Mouse (Mus musculus) limb, embryonic 14.5 days (tissue): ENCODE measurements around the gene C6. TPM values are rescaled to one million over a fixed set of nuclear protein-coding genes. Genes with fewer than 3 reads are reported as not detected.

Experiments
- ATAC-seq: fragments of 200-750 bp; cut with Nextera tagmentation; 2 replicates; pipeline ENCODE4 v1.8.0; 2017; ENCODE audit warnings: low read depth, moderate number of reproducible peaks, moderate TSS enrichment; ENCODE audit not compliant: low FRiP score
- DNase-seq: peaks from one replicate; pipeline ENCODE4 v3.0.0-alpha.2; 2015; ENCODE audit warnings: low spot score
- H3K27ac ChIP-seq: fragments of 300-500 bp; sonication (generic); replicated peaks from 2 replicates; pipeline ENCODE4 v1.5.1; 2014; ENCODE audit warnings: low read depth, mild to moderate bottlenecking, low read length, moderate library complexity, mixed read lengths
- H3K27me3 ChIP-seq: fragments of 300-500 bp; sonication (generic); 2 replicates; pipeline ENCODE4 v1.6.1; 2014; ENCODE audit warnings: low read length, mixed read lengths; ENCODE audit not compliant: control insufficient read depth, insufficient read depth
- H3K36me3 ChIP-seq: fragments of 300-500 bp; sonication (generic); 2 replicates; pipeline ENCODE4 v1.6.1; 2014; ENCODE audit warnings: mild to moderate bottlenecking, low read length, moderate library complexity, mixed read lengths; ENCODE audit not compliant: control insufficient read depth, insufficient read depth
- H3K4me1 ChIP-seq: fragments of 300-500 bp; sonication (generic); 2 replicates; pipeline ENCODE4 v1.6.1; 2014; ENCODE audit warnings: antibody characterized with exemption, low read length, mixed read lengths; ENCODE audit not compliant: control insufficient read depth, insufficient read depth
- H3K4me2 ChIP-seq: fragments of 300-500 bp; sonication (generic); replicated peaks from 2 replicates; pipeline ENCODE4 v1.6.1; 2014; ENCODE audit warnings: low read depth, mild to moderate bottlenecking, low read length, moderate library complexity; ENCODE audit not compliant: severe bottlenecking
- H3K4me3 ChIP-seq: fragments of 300-500 bp; sonication (generic); replicated peaks from 2 replicates; pipeline ENCODE4 v1.5.1; 2014; ENCODE audit warnings: low read length
- H3K9ac ChIP-seq: fragments of 300-500 bp; sonication (generic); 2 replicates; pipeline ENCODE4 v1.6.1; 2014; ENCODE audit warnings: mild to moderate bottlenecking, low read depth, low read length, moderate library complexity; ENCODE audit not compliant: severe bottlenecking
- H3K9me3 ChIP-seq: fragments of 300-500 bp; sonication (generic); 2 replicates; pipeline ENCODE4 v1.6.1; 2016; ENCODE audit warnings: low read length; ENCODE audit not compliant: control insufficient read depth
- POLR2A ChIP-seq: fragments of 200-500 bp; IDR thresholded peaks from 2 replicates; pipeline ENCODE4 v1.8.0; 2012; ENCODE audit warnings: inconsistent platforms, mild to moderate bottlenecking, moderate library complexity, borderline replicate concordance; ENCODE audit not compliant: insufficient read depth, insufficient read length; ENCODE audit errors: extremely low read depth
- WGBS: fragments of 180-500 bp; shearing (Covaris S2); extraction: QIAGEN DNeasy Blood & Tissue Kit; methylation state at CpG from one replicate; pipeline ENCODE4 v1.1.7; 2014; 5-methylcytosine and 5-hydroxymethylcytosine counted together
- polyA plus RNA-seq, 2 experiments: library from polyadenylated mRNA; depleted of rRNA in 1 of 2; stranded (reverse) in 1 of 2; unstranded in 1 of 2; fragments of >200 nt; fragmentation: Nextera tagmentation in 1 of 2; extraction: Ambion mirVana in 1 of 2; gene quantifications; 2 replicates each; pipeline versions ENCODE4 v1.2.1 to v1.2.3; 2012 to 2014

Gene C6
- polyA plus RNA-seq, 2 experiments = 0.14 to 0.34 TPM

GRCm38 (mm10) chr15:4816752-4817493 is 89.9 kb downstream of the C6 start:
- DNase-seq = peak; percentile 28
- ATAC-seq = peak; percentile 80

GRCm38 (mm10) chr15:4818437-4818836 is 91.5 kb downstream of the C6 start:
- TF ChIP-seq POLR2A = no peak
- no peak for ATAC-seq
- no peaks in the 10 kb centered on the region for H3K4me1 ChIP-seq
- no peak overlapping the region for H3K9ac ChIP-seq
- H3K4me2 ChIP-seq = no peak overlapping the region
- H3K27me3 ChIP-seq = no peaks in the 10 kb centered on the region
- WGBS = 49% methylated on average over 3 of the region's 3 CpGs
- H3K9me3 ChIP-seq = no peaks in the 10 kb centered on the region
- DNase-seq = no peak
- H3K36me3 ChIP-seq = no peaks in the 10 kb centered on the region
- H3K27ac ChIP-seq = no peak overlapping the region
- H3K4me3 ChIP-seq = no peak overlapping the region

More at GRCm38 (mm10) chr15:4816752-4817493, 89.9 kb downstream of the C6 start:
- H3K4me3 ChIP-seq = no peak overlapping the region
- no peaks in the 10 kb centered on the region for H3K27me3 ChIP-seq
- 76% methylated on average over 10 of the region's 10 CpGs for WGBS
- no peak overlapping the region for H3K27ac ChIP-seq
- no peak overlapping the region for H3K9ac ChIP-seq
- H3K36me3 ChIP-seq = no peaks in the 10 kb centered on the region
- H3K4me2 ChIP-seq = no peak overlapping the region
- H3K9me3 ChIP-seq = no peaks in the 10 kb centered on the region
- H3K4me1 ChIP-seq = no peaks in the 10 kb centered on the region
- no peak for TF ChIP-seq POLR2A

GRCm38 (mm10) chr15:4821161-4821560 is 94.2 kb downstream of the C6 start:
- Histone ChIP-seq H3K4me1 (no peaks in the 10 kb centered on the region), H3K27me3 (no peaks in the 10 kb centered on the region), H3K27ac (no peak overlapping the region), H3K4me3 (no peak overlapping the region), H3K4me2 (no peak overlapping the region), H3K9me3 (no peaks in the 10 kb centered on the region), H3K36me3 (no peaks in the 10 kb centered on the region), H3K9ac (no peak overlapping the region)
- ATAC-seq = no peak
- TF ChIP-seq POLR2A = no peak
- 83% methylated on average over 1 of the region's 1 CpGs for WGBS
- no peak for DNase-seq

GRCm38 (mm10) chr15:4821824-4822223 is 94.8 kb downstream of the C6 start:
- ATAC-seq (no peak), DNase-seq (no peak)
- H3K4me2 ChIP-seq = no peak overlapping the region
- no peaks in the 10 kb centered on the region for H3K4me1 ChIP-seq
- no peaks in the 10 kb centered on the region for H3K27me3 ChIP-seq
- H3K9ac ChIP-seq = no peak overlapping the region
- no peak overlapping the region for H3K27ac ChIP-seq
- H3K36me3 ChIP-seq = no peaks in the 10 kb centered on the region
- H3K4me3 ChIP-seq = no peak overlapping the region
- H3K9me3 ChIP-seq = no peaks in the 10 kb centered on the region
- TF ChIP-seq POLR2A = no peak
- 93% methylated on average over 8 of the region's 8 CpGs for WGBS

- no peaks in the 10 kb centered on the region for H3K9me3 ChIP-seq
- DNase-seq (no peak), ATAC-seq (no peak)
- no peak overlapping the region for H3K4me2 ChIP-seq
- no peaks in the 10 kb centered on the region for H3K36me3 ChIP-seq
- H3K4me3 ChIP-seq = no peak overlapping the region
- H3K27ac ChIP-seq = no peak overlapping the region
- H3K4me1 ChIP-seq = no peaks in the 10 kb centered on the region
- H3K27me3 ChIP-seq = no peaks in the 10 kb centered on the region
- TF ChIP-seq POLR2A = no peak
- H3K9ac ChIP-seq = no peak overlapping the region
Measured at GRCm38 (mm10) chr15:4827736-4828135, 100.8 kb downstream of the C6 start.

- Histone ChIP-seq H3K4me3 (no peak overlapping the region), H3K9me3 (no peaks in the 10 kb centered on the region), H3K4me1 (no peaks in the 10 kb centered on the region), H3K27me3 (no peaks in the 10 kb centered on the region), H3K4me2 (no peak overlapping the region), H3K36me3 (no peaks in the 10 kb centered on the region), H3K9ac (no peak overlapping the region), H3K27ac (no peak overlapping the region)
- ATAC-seq = no peak
- no peak for TF ChIP-seq POLR2A
- no peak for DNase-seq
- WGBS = 84% methylated on average over 3 of the region's 3 CpGs
Measured at GRCm38 (mm10) chr15:4836354-4836753, 109.4 kb downstream of the C6 start.
